Mouse (Mus musculus) brain, embryonic 14.5 days (tissue): Measurements from ENCODE around the gene Ly86. TPM values are rescaled to one million over a fixed set of nuclear protein-coding genes. Genes with fewer than 3 reads are reported as not detected.

Source experiments
- DNase-seq: peaks from one replicate; pipeline ENCODE4 v3.0.0-alpha.2; 2011; ENCODE audit warnings: low read depth
- CTCF ChIP-seq: fragments of 200-500 bp; IDR thresholded peaks from 2 replicates; pipeline ENCODE4 v1.5.1; 2012; ENCODE audit warnings: inconsistent platforms, mild to moderate bottlenecking, moderate library complexity, borderline replicate concordance; ENCODE audit not compliant: insufficient read depth, insufficient read length; ENCODE audit errors: extremely low read depth
- POLR2A ChIP-seq: fragments of 200-500 bp; IDR thresholded peaks from 2 replicates; pipeline ENCODE4 v1.6.1; 2012; ENCODE audit warnings: mild to moderate bottlenecking, inconsistent platforms, borderline replicate concordance; ENCODE audit not compliant: poor library complexity, insufficient read depth, insufficient read length, severe bottlenecking; ENCODE audit errors: extremely low read depth
- polyA plus RNA-seq: library from polyadenylated mRNA; depleted of rRNA; stranded (reverse); fragments of >200 nt; gene quantifications from 2 replicates; pipeline ENCODE4 v1.2.3, GENCODE M21; 2012

Gene Ly86
- polyA plus RNA-seq, 1 experiment = 6.0 TPM

- DNase-seq = no peak
- TF ChIP-seq CTCF (no peak), POLR2A (no peak)
Observed at GRCm38 (mm10) chr13:37454356-37454755, 109.3 kb downstream of the Ly86 start.

GRCm38 (mm10) chr13:37455561-37455960 lies 110.6 kb downstream of the Ly86 start:
- no peak for DNase-seq
- TF ChIP-seq CTCF (no peak), POLR2A (no peak)

GRCm38 (mm10) chr13:37457007-37457827 lies 112.2 kb downstream of the Ly86 start:
- peak; percentile 83 for DNase-seq

GRCm38 (mm10) chr13:37458557-37458956 lies 113.5 kb downstream of the Ly86 start:
- no peak for TF ChIP-seq POLR2A
- TF ChIP-seq CTCF = no peak
- no peak for DNase-seq

More at GRCm38 (mm10) chr13:37457007-37457827, 112.2 kb downstream of the Ly86 start:
- TF ChIP-seq CTCF (no peak), POLR2A (no peak)

- no peak for DNase-seq
- TF ChIP-seq POLR2A = no peak
- TF ChIP-seq CTCF = no peak
Observed at GRCm38 (mm10) chr13:37459022-37459421, 114.0 kb downstream of the Ly86 start.

- TF ChIP-seq CTCF (no peak), POLR2A (no peak)
- no peak for DNase-seq
Observed at GRCm38 (mm10) chr13:37459957-37460930, 115.2 kb downstream of the Ly86 start.

GRCm38 (mm10) chr13:37462049-37462702 lies 117.2 kb downstream of the Ly86 start:
- no peak for TF ChIP-seq POLR2A
- no peak for TF ChIP-seq CTCF
- no peak for DNase-seq

GRCm38 (mm10) chr13:37465710-37466109 lies 120.7 kb downstream of the Ly86 start:
- no peak for DNase-seq
- TF ChIP-seq CTCF (no peak), POLR2A (no peak)

- TF ChIP-seq POLR2A (no peak), CTCF (peak; percentile 51; the same call in 1 of the 2 replicates)
Observed at GRCm38 (mm10) chr13:37467795-37468194, 122.8 kb downstream of the Ly86 start.

More at GRCm38 (mm10) chr13:37467795-37468194, 122.8 kb downstream of the Ly86 start:
- DNase-seq = peak; percentile 78
